Mouse (Mus musculus) hindbrain, postnatal 0 days (tissue): ENCODE measurements around the gene Ern2. TPM values are rescaled to one million over a fixed set of nuclear protein-coding genes. Genes with fewer than 3 reads are reported as not detected.

Source experiments
- ATAC-seq: fragments of 200-750 bp; cut with Nextera tagmentation; 2 replicates; pipeline ENCODE4 v1.8.0; 2017; ENCODE audit warnings: mild to moderate bottlenecking, moderate TSS enrichment, moderate library complexity
- DNase-seq: peaks from one replicate; pipeline ENCODE4 v3.0.0-alpha.2; 2015; ENCODE audit warnings: low spot score
- H3K27ac ChIP-seq: fragments of 300-500 bp; sonication (generic); 2 replicates; pipeline ENCODE4 v1.5.1; 2014; ENCODE audit warnings: mild to moderate bottlenecking
- H3K27me3 ChIP-seq: fragments of 300-500 bp; sonication (generic); 2 replicates; pipeline ENCODE4 v1.6.1; 2014; ENCODE audit warnings: low read length, mixed read lengths; ENCODE audit not compliant: insufficient read depth
- H3K36me3 ChIP-seq: fragments of 300-500 bp; sonication (generic); 2 replicates; pipeline ENCODE4 v1.6.1; 2014; ENCODE audit warnings: low read length, mixed read lengths; ENCODE audit not compliant: insufficient read depth
- H3K4me1 ChIP-seq: fragments of 300-500 bp; sonication (generic); 2 replicates; pipeline ENCODE4 v1.6.1; 2014; ENCODE audit warnings: antibody characterized with exemption, low read length, mixed read lengths; ENCODE audit not compliant: insufficient read depth
- H3K4me2 ChIP-seq: fragments of 300-500 bp; sonication (generic); 2 replicates; pipeline ENCODE4 v1.6.1; 2014; ENCODE audit warnings: low read depth, mild to moderate bottlenecking, low read length, moderate library complexity, mixed read lengths
- H3K4me3 ChIP-seq: fragments of 300-500 bp; sonication (generic); 2 replicates; pipeline ENCODE4 v1.5.1; 2014; ENCODE audit warnings: low read length
- H3K9ac ChIP-seq: fragments of 300-500 bp; sonication (generic); replicated peaks from 2 replicates; pipeline ENCODE4 v1.6.1; 2014; ENCODE audit warnings: mild to moderate bottlenecking, low read length, moderate library complexity, mixed read lengths
- H3K9me3 ChIP-seq: fragments of 300-500 bp; sonication (generic); 2 replicates; pipeline ENCODE4 v1.6.1; 2016; ENCODE audit warnings: low read length, mixed read lengths
- CTCF ChIP-seq: IDR thresholded peaks from 2 replicates; pipeline ENCODE4 v1.5.1; 2016; ENCODE audit warnings: antibody characterized with exemption, control low read depth, low read depth
- WGBS: fragments of 180-500 bp; shearing (Covaris S2); extraction: QIAGEN DNeasy Blood & Tissue Kit; methylation state at CpG from one replicate; pipeline ENCODE4 v1.1.7; 2014; 5-methylcytosine and 5-hydroxymethylcytosine counted together
- polyA plus RNA-seq: library from polyadenylated mRNA; unstranded; fragments of >200 nt; fragmentation: Nextera tagmentation; extraction: Ambion mirVana; gene quantifications from 2 replicates; pipeline ENCODE4 v1.2.1, GENCODE M21; 2015
- total RNA-seq: library from RNA; depleted of rRNA; stranded (reverse); fragments of >200 nt; gene quantifications from 2 replicates; pipeline ENCODE4 v1.2.3, GENCODE M21; 2014

The Ern2 gene
- total and polyA plus RNA-seq, 2 experiments from 2014 or later: 1.4 to 1.6 TPM

DNA sequence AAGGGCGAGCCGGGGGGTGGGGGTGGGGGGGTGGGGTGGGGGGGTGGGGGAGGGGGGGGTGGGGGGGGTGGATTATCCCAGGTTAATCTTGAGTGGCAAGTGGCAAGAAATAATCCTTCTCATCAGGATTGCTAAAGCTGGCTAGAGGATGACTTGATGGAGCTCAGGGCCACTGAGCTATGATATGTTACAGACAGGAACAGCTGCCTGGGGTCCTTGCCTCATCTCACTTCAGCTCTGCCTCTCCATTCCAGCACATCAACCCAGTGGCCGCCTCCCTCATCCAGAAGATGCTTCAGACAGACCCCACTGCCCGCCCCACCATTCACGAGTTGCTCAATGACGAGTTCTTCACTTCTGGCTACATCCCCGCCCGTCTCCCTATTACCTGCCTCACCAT, 22.2 kb downstream of the Ern2 start:
- no peak for ATAC-seq
- 89% methylated on average over 8 of the region's 8 CpGs for WGBS
- Histone ChIP-seq H3K9me3 (no peaks in the 10 kb centered on the region), H3K27ac (no peak overlapping the region), H3K4me1 (peaks cover 8% of the 10 kb centered on the region; the same call in 1 of the 2 replicates), H3K9ac (no peak overlapping the region), H3K36me3 (peaks cover 5% of the 10 kb centered on the region; the same call in 1 of the 2 replicates), H3K27me3 (no peaks in the 10 kb centered on the region), H3K4me3 (no peak overlapping the region), H3K4me2 (no peak overlapping the region)
- TF ChIP-seq CTCF: no peak
- no peak for DNase-seq

DNA sequence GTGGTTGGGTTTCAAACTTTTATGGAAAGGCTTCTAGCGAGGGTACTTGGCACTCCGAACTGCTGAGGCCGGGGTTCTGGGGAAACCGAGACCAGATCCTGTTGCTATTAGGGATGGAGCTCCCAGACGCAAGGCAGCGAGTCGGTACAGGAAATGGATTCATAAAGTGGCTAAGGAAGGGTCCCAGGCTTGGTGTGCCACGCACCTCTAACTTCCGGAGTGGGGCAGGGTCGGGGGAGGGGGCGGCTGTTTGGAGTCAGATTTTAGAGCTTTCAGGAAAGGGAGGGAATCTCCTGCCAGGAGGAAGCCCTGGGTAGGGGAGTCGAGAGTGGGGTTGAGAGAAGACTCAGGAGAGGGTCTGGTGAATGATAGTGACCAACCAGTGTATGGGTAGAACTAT, 26.0 kb downstream of the Ern2 start:
- H3K36me3 ChIP-seq: peaks cover 5% of the 10 kb centered on the region; the same call in 1 of the 2 replicates
- H3K4me1 ChIP-seq: peaks cover 14% of the 10 kb centered on the region; the same call in 1 of the 2 replicates
- H3K27me3 ChIP-seq: no peaks in the 10 kb centered on the region
- ATAC-seq (no peak), DNase-seq (no peak)
- H3K4me2 ChIP-seq: peak overlapping the region; percentile 99
- TF ChIP-seq CTCF: no peak
- no peaks in the 10 kb centered on the region for H3K9me3 ChIP-seq
- peak overlapping the region; percentile 69 for H3K4me3 ChIP-seq
- no peak overlapping the region for H3K27ac ChIP-seq
- peak overlapping the region; percentile 31 for H3K9ac ChIP-seq
- 3% methylated on average over 12 of the region's 12 CpGs for WGBS

DNA sequence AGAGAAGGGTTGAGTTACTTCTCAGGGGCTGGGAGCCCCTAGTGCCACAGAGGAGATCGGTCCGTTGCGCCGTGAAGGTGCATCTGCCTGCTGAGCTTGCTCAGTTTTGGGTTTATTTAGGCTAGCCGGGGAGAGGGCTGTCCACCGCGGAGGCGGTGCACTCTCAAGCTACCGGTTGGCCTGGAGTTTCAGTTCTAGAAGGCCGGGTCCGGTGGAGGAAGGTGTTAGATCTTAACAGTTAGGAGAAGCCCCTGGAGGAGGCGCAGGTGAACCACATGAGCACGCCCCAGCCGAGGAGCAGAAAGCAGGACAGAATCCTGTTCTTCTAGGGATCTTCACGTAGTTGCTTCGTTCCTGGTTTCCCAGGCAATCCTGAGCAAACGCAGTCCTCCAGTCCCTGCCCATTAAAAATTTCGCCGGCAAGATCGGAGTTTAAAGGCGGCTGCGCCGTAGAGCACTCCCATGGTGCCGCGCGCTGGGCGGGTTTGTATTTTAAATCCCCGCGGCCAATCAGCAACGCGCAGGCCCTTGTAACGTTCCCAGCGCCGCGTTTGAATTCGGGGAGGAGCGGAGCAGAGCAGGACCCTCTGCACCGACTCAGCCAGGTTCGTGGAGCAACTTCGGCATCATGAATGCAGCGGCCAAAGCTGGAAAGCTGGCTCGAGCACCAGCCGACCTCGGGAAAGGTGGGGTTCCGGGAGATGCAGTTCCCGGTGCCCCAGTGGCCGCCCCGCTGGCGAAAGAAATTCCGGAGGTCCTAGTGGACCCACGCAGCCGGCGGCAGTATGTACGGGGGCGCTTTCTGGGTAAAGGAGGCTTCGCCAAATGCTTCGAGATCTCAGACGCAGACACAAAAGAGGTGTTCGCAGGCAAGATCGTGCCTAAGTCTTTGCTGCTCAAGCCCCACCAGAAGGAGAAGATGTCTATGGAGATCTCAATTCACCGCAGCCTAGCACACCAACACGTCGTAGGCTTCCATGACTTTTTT, 26.8 kb downstream of the Ern2 start, which contains the start of gene Plk1:
Gene Plk1, plus strand, starts transcription at position 525 of the 988 bp plus-strand sequence.
- peak within 1 kb of the TSS; percentile 99 for H3K4me2 ChIP-seq
- H3K27ac ChIP-seq: peak within 1 kb of the TSS; percentile 48; the same call in 1 of the 2 replicates
- under 1% methylated on average over 63 of the region's 63 CpGs for WGBS
- peak within 1 kb of the TSS; percentile 69 for H3K4me3 ChIP-seq
- no peaks in the 10 kb centered on the region for H3K27me3 ChIP-seq
- peak; percentile 94 for DNase-seq
- H3K4me1 ChIP-seq: peaks cover 14% of the 10 kb centered on the region; the same call in 1 of the 2 replicates
- TF ChIP-seq CTCF: peak; percentile 24
- peak within 1 kb of the TSS; percentile 62 for H3K9ac ChIP-seq
- H3K9me3 ChIP-seq: no peaks in the 10 kb centered on the region
- H3K36me3 ChIP-seq: no peaks in the 10 kb centered on the region; the same call in 1 of the 2 replicates
- ATAC-seq: peak; percentile 94

DNA sequence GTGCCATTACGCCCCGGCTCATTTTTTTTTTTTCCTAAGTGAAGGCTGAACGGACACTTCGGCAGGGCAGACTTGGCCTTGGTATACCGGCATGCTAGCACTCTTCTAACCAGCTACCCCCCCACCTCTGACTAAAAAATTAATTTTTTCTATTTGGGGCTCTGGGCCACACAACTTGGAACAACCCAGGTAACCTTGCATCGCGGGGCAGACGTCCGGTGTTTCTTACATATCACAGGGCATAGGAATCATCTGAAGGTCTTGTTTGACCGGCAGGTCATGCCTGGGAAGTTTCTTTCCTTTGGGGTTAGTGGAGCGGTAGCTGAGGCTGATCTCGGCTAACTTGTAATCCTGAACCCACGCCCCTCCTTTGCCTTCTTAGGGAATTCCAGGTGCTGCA, 27.5 kb downstream of the Ern2 start:
- DNase-seq: no peak
- Histone ChIP-seq H3K4me2 (peak overlapping the region; percentile 99), H3K9me3 (no peaks in the 10 kb centered on the region), H3K4me3 (peak overlapping the region; percentile 69), H3K36me3 (no peaks in the 10 kb centered on the region), H3K4me1 (peaks cover 14% of the 10 kb centered on the region; the same call in 1 of the 2 replicates), H3K9ac (peak overlapping the region; percentile 62), H3K27me3 (no peaks in the 10 kb centered on the region), H3K27ac (peak overlapping the region; percentile 48; the same call in 1 of the 2 replicates)
- TF ChIP-seq CTCF: no peak
- no peak for ATAC-seq
- WGBS: 5% methylated on average over 13 of the region's 13 CpGs

DNA sequence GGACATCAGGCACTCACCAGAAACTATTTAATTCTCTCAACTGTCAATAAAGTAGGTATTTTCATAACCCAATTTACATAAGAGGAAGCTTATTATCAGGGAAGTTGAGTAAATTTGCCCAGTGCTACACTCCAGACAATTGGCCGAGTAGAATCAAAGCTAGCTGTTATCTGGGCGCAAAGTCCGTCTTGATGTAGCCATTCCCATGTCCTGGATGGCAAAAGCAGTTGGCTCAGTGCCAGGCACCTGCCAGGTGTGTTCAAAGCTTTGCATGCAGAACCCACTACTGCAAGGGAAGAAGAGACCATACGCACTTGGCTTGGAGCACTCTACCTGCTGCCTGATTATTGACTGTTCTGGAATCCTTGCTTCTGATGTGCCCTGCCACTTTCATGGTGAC, 33.5 kb downstream of the Ern2 start:
- Histone ChIP-seq H3K9me3 (no peaks in the 10 kb centered on the region), H3K36me3 (peaks cover 16% of the 10 kb centered on the region; the same call in 1 of the 2 replicates), H3K4me2 (no peak overlapping the region), H3K27me3 (no peaks in the 10 kb centered on the region), H3K4me1 (no peaks in the 10 kb centered on the region), H3K9ac (no peak overlapping the region), H3K4me3 (no peak overlapping the region), H3K27ac (no peak overlapping the region)
- no peak for TF ChIP-seq CTCF
- ATAC-seq: no peak
- no peak for DNase-seq
- 89% methylated on average over 4 of the region's 4 CpGs for WGBS

DNA sequence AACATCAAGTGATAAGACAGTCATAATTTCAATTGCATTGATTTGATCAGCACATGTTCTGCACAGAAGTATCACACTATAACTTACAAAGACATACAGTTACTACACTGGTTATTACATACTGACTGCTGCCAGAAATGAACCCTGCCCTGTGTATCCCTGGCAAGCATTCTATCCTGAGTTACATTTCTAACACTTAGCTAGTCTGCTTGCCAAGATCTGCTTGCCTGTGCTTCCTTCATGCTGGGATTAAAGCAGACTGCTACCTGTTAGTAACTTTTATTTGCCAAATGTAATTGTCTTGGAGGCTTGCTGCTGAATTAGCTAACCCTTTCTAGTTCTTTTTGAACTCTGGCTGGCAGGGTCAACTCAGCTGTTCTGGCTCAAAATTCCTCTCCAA, 45.0 kb downstream of the Ern2 start:
- Histone ChIP-seq H3K4me3 (no peak overlapping the region), H3K4me2 (no peak overlapping the region), H3K27ac (no peak overlapping the region), H3K9ac (no peak overlapping the region), H3K9me3 (no peaks in the 10 kb centered on the region), H3K4me1 (no peaks in the 10 kb centered on the region), H3K36me3 (peaks cover 69% of the 10 kb centered on the region), H3K27me3 (no peaks in the 10 kb centered on the region)
- no peak for TF ChIP-seq CTCF
- DNase-seq (no peak), ATAC-seq (no peak)
